Comparison of ENCODE assay signal across 9 mouse cellular contexts in the genomic region with DNA sequence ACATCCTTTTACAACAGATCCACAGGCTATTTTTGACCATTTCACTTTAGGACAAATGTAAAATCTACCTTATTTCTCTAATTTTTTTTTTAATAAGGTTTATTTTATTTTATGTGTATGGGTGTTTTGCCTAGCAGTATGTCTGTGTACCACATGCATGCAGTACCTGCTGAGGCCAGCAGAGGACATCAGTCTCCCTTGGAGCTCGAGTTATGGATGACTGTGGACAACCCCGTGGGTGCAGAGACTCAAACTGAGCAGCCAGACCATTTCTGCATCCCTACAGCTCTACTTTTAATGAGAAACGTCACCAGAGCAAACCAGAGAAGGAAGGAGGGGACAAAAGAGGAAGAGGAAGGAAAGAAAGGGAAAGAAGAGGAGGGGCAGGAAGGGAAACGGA.
DNase-seq lines count a peak whose midpoint lies in the region; ATAC-seq and TF ChIP-seq lines count a peak whose summit lies in the region.
"Had no signal": no experiment of that assay in that cellular context is flagged by ENCODE, and none has a peak within 500 bp of the region (broad histone marks: within the 10 kb centered on the region; RNA-seq: fewer than 3 reads in every experiment).

No protein-coding gene starts in this region.

- H3K36me3 ChIP-seq in MEL (ENCODE audit: control insufficient read depth in 1 of 2, insufficient read depth in 2 of 2, low read length in 2 of 2): no peaks in the 10 kb centered on the region
- H3K36me3 ChIP-seq in splenic B cell, adult 2 months (ENCODE audit: control insufficient read depth, insufficient read depth, low read length, poor library complexity, severe bottlenecking): no peaks in the 10 kb centered on the region
- H3K36me3 ChIP-seq: hindbrain, embryonic 15.5 days; midbrain, embryonic 12.5 days had no signal

- peak; percentile 68 for TF ChIP-seq RAD21 in MEL (IDR thresholded peaks at IDR 0.05; ENCODE audit: low read depth, low read length)

- H3K27me3 ChIP-seq in MEL (ENCODE audit: control insufficient read depth in 1 of 2, insufficient read depth in 2 of 2, low read length in 2 of 2): no peaks in the 10 kb centered on the region
- no peaks in the 10 kb centered on the region; the same call in 1 of the 2 replicates for H3K27me3 ChIP-seq in splenic B cell, adult 2 months (ENCODE audit: control insufficient read depth, insufficient read depth, low read length, poor library complexity, severe bottlenecking)
- H3K27me3 ChIP-seq: hindbrain, embryonic 15.5 days; midbrain, embryonic 12.5 days had no signal

- no peak overlapping the region for H3K27ac ChIP-seq in MEL (ENCODE audit: control insufficient read depth, low read depth, low read length)
- H3K27ac ChIP-seq: hindbrain, embryonic 15.5 days; midbrain, embryonic 12.5 days had no signal

- intact Hi-C loops in left cerebral cortex, postnatal 4 days (cut with DNase I): no loop called here

- H3K4me3 ChIP-seq in MEL (ENCODE audit: control insufficient read depth in 1 of 2, insufficient read depth in 1 of 2, low read depth in 2 of 2, low read length in 2 of 2): no peak overlapping the region
- H3K4me3 ChIP-seq: hindbrain, embryonic 15.5 days; midbrain, embryonic 12.5 days had no signal

- H3K9me3 ChIP-seq in MEL (replicated peaks; ENCODE audit: insufficient read depth, low read length): no peaks in the 10 kb centered on the region
- H3K9me3 ChIP-seq: hindbrain, embryonic 15.5 days had no signal

- no peak for TF ChIP-seq POLR2A in MEL (IDR thresholded peaks at IDR 0.05; ENCODE audit: control insufficient read depth in 1 of 2, insufficient read depth in 1 of 2, low read depth in 1 of 2, low read length in 2 of 2, poor library complexity in 1 of 2)

- ATAC-seq in granulocyte monocyte progenitor cell, adult 5-6 weeks (replicated peaks; ENCODE audit: poor library complexity, severe bottlenecking): peak; percentile 42

- TF ChIP-seq EP300 in MEL (IDR thresholded peaks at IDR 0.05; ENCODE audit: low read depth in 1 of 2, low read length in 2 of 2): no peak

- no peaks in the 10 kb centered on the region for H3K4me1 ChIP-seq in MEL (ENCODE audit: control insufficient read depth in 1 of 2, insufficient read depth in 2 of 2, low read length in 2 of 2)
- H3K4me1 ChIP-seq: hindbrain, embryonic 15.5 days; midbrain, embryonic 12.5 days had no signal

- peak; percentile 12 for DNase-seq in left cerebral cortex, postnatal 4 days
- no peak for DNase-seq in left cerebral cortex, adult 9 months (ENCODE audit: low spot score in 2 of 2)
- DNase-seq in MEL (ENCODE audit: low read depth, low spot score): peak; percentile 58
- peak; percentile 40 for DNase-seq in splenic B cell, adult 2 months (ENCODE audit: low read depth, low spot score)
- no peak for DNase-seq in layer of hippocampus, adult 9-10 months (ENCODE audit: low spot score)
- DNase-seq in frontal cortex, postnatal 36 days (ENCODE audit: low spot score in 2 of 2): no peak

- H3K9ac ChIP-seq in MEL (ENCODE audit: control insufficient read depth, low read depth, low read length, poor library complexity, severe bottlenecking): no peak overlapping the region
- H3K9ac ChIP-seq: hindbrain, embryonic 15.5 days; midbrain, embryonic 12.5 days had no signal

- TF ChIP-seq CTCF in MEL (IDR thresholded peaks at IDR 0.05 in 2 of 3, conservative IDR thresholded peaks at IDR 0.05 in 1 of 3; ENCODE audit: control insufficient read depth in 1 of 3, insufficient read depth in 1 of 3, low read depth in 2 of 3, low read length in 3 of 3, poor library complexity in 1 of 3, severe bottlenecking in 1 of 3): peak; percentile 62 to 67 (median 64)

- H3K79me2 ChIP-seq in MEL (ENCODE audit: control insufficient read depth, insufficient read depth, low read length, poor library complexity): no peaks in the 10 kb centered on the region

TF ChIP-seq in MEL, 35 proteins besides CTCF, POLR2A, EP300 and RAD21:
- no peak for TF ChIP-seq MYC (IDR thresholded peaks at IDR 0.05; ENCODE audit: low read depth, low read length)
- TF ChIP-seq ZC3H11A (IDR thresholded peaks at IDR 0.05; ENCODE audit: low read depth, low read length): peak; percentile 32
- TF ChIP-seq SMC3 (IDR thresholded peaks at IDR 0.05; ENCODE audit: low read depth, low read length): peak; percentile 76

Comparison
In these comparisons a context has a peak if more than half of its experiments do, and no peak if none do; other contexts are left out.
1. DNase-seq: peak in left cerebral cortex, postnatal 4 days (single experiment), MEL (single experiment) and splenic B cell, adult 2 months (single experiment); none in left cerebral cortex, adult 9 months (0 of 2), layer of hippocampus, adult 9-10 months (single experiment) and frontal cortex, postnatal 36 days (0 of 2).